Mouse (Mus musculus) gonadal fat pad, adult 2 months (tissue): ENCODE measurements around the gene Sms. TPM values are rescaled to one million over a fixed set of nuclear protein-coding genes. Genes with fewer than 3 reads are reported as not detected.

Experiments
- DNase-seq: peaks from one replicate; pipeline ENCODE4 v3.0.0-alpha.2; 2012; ENCODE audit warnings: low read depth
- polyA plus RNA-seq: library from polyadenylated mRNA; depleted of rRNA; stranded (reverse); fragments of >200 nt; gene quantifications from 2 replicates; pipeline ENCODE4 v1.2.3, GENCODE M21; 2012; rRNA removed

The Sms gene
- polyA plus RNA-seq: 5.2 and 5.7 TPM in 2 replicates

DNA sequence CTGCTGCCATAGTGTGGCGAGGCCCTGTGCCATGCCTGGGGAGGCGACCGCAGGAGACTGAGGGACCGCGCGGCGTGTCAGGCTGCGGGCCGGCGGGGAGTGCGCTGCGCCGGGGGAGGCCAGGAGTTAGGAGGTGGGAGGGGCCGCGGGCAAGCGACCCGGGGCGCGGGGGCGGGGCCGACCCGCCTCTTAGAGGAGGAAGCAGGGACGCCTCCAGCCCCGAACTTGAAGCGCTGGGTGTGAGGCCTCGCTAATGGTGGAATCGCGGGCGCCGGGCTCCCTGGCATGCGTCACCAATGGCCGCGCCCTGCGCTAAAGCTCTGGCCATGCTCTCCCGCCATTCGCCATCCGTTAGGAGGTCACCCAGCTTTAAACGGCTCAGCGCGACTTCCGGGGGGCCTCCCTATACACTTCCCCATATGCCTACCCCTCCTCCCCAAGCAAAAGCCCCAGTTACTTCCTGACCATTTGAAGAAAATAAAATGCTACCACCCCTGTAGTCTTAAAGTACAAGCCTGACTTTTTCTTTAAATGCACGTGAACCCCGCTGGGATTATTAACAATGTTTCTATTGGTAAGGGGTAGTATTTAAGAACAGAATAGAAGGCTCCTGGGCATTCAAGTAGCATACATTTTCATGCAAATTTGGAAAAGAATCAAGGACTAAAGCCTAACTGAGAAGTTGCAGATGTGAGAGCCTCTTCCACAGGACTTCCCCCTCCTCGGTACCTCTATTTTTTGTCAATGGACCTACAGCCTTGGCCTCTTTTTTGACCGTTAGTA lies at the start of gene Sms:
Sms (minus strand) TSS at position 344 of the 783 bp plus-strand sequence.
- DNase-seq: no peak

DNA sequence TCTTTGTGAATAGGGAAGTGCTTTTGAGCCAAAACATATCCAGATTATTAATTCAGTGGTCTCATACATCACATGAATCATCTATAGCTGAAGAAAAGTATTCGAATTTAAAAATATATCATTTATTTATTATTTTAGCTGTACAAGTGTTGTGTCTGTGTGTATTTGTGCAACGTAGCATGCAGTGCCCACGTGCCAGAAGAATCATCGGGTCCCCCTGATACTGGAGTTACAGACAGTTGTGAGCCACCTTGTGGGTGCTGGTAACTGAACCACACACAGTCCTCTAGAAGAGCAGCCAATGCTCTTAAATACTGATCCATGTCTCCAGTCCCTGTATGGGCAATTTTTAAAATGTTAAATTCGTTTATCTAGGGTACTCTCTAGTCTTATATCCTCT lies 14.3 kb upstream of the Sms start:
- DNase-seq: no peak

GRCm38 (mm10) chrX:157504506-157504905 lies 12.4 kb upstream of the Sms start:
- DNase-seq: no peak

GRCm38 (mm10) chrX:157501871-157502270 lies 9.8 kb upstream of the Sms start:
- DNase-seq: no peak

DNA sequence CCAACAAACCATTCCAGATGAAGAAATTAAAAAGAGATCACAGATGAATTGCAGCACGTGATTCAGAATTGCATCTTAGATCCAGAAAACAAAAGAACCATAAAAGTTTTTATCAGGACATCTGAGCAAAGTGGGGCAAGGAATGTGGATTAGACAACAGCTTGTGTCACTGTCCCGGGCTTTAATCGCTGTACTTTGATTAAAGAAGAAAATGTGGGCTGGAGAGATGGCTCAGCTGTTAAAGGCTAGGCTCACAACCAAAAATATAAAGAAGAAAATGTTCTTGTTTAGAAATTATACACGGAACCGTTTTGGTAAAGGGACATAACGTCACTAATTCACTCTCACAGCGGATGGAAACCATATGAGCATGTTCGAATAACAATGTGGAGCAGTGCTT lies 7.9 kb upstream of the Sms start:
- no peak for DNase-seq

- DNase-seq: no peak
Observed at GRCm38 (mm10) chrX:157493159-157493558, 1.1 kb upstream of the Sms start.

DNA sequence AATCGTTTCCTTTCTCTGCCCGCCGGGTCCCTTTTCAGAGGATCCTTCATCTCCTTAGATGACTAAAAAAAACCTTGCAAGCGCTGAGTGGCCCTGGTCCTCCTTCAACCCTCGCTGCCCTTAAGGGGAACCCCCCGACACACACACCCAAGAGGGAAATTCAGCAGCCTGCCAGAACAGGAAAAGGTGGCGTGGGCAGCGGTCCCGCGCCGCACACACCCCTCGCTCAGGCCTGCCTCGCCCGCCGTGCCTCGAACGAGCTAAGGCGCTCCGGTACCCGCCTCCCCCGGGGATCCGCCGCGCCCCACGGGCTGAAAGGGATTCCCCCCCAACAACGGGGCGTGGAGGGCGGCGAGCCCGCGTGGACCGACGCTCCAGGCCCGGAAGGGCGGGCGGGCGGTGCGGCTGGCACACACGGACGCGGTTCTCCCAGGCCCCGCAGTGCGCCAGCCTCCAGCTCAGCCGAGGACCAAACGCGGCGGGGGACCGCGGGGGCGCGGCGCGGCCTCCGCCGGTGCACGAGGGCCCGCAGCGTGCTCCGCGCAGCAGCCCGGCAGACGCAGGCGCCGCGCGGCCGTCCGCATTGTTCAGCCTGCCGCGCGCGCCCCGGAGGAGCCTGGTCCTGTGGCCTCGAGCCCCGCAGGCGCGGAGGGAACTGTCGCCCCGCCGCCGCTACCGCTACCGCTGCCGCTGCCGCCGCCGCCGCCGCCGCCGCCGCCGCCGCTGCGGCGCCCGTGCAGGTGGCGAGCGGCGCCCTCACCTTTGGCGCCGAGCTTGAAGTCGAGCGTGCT lies 747 bp downstream of the Sms start:
- no peak for DNase-seq

- no peak for DNase-seq
Observed at GRCm38 (mm10) chrX:157490769-157491144, 1.3 kb downstream of the Sms start.

GRCm38 (mm10) chrX:157489871-157490721 lies 2.0 kb downstream of the Sms start:
- DNase-seq: no peak

GRCm38 (mm10) chrX:157488831-157489230 lies 3.3 kb downstream of the Sms start:
- DNase-seq: no peak

DNA sequence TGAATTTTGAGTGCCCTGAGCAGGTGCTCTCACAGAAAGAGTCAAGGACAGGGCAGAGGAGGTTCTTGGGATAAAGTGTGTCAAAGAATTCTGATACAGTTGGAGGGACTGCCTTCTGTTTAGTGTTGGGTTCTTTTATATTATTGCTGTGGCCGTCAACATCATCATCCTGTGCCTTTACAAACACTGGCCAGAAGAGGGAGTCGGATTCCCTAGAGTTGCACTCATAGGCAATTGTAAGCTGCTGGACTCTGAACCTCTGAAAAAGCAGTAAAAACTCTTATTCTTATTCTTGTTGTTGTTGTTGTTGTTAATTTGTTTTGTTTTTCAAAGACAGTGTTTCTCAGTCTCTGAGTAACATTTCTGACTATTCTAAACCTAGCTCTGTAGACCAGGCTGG lies 5.3 kb downstream of the Sms start:
- no peak for DNase-seq

DNA sequence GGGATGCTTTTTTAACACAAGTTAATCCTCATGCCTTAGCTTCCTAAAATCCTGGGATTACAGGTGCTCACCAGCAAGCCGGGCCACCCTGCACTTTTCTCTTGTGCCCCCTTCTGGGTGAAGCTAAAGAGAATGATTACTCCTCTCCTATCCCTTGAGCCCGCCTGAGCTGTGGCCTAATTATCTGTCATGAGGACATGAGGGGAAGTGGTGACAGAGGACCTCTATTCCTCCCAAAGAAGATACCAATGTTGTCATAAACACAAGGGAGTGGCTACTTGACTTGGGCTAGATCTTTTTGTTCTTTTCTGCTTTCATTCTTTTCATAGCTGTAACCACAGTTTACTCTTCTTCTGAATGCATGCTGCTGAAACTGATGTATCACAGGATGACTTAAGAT lies 9.2 kb downstream of the Sms start:
- DNase-seq: no peak

- DNase-seq: no peak
Observed at GRCm38 (mm10) chrX:157481860-157482259, 10.2 kb downstream of the Sms start.

DNA sequence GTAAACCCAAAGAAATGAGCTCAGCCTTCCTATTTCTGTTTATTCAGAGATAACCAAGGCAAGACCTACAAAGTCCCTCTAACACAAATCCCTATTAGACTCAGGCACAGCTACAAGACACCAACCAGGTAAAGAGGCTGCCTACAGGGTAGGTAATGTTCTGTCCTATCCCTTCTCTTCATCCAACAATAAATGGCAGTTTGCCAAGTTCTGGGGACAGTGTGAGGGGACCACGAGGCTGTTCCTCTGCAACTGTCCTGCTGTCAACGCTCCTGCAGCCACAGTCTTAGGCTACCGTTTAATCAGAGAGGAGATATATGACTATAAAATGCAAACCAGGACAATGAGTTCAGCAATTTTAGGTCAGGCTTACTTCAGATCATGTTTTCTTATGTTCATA lies 14.8 kb downstream of the Sms start:
- no peak for DNase-seq

GRCm38 (mm10) chrX:157476153-157476810 lies 15.8 kb downstream of the Sms start:
- DNase-seq: no peak

- no peak for DNase-seq
Observed at GRCm38 (mm10) chrX:157471711-157472660, 20.1 kb downstream of the Sms start.

GRCm38 (mm10) chrX:157468795-157469194 lies 23.3 kb downstream of the Sms start:
- DNase-seq: no peak

DNA sequence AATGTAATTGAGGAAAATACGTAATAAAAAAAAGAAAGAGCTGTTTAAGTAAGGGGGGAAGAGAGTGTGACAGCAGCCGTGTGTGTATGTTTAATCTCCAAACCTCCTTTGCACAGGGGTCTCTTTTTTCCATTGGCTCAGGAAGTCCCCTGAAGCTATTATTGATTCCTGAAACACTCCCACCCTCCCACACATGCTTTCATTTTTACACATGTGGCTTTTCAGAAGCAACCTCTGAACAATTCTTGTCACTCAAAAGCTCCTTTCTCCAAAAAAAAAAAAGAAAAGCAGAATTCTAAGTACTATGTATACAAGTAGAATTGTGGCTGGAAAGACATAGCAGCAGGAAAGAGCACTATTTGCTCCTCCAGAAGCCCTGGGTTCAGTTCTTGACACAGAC lies 24.0 kb downstream of the Sms start:
- no peak for DNase-seq

- DNase-seq: no peak
Observed at GRCm38 (mm10) chrX:157465949-157466348, 26.1 kb downstream of the Sms start.

DNA sequence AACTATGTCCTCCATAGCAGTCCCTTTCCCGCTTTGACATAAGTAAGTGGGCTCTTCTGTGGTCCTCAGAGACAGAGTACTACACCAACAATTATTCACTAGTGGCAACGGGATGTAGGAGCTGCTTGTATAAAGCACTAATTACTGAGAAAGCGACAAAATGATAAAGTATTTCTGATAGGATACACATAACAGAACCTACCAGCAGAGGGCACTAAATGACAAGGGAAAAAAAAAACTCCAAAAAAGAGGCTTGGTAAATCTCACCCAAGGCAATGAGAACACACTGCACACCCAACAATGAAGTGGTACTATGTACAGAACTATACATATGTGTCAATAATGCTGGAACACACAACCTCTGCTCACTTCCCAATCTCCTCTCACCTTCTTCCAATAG lies 29.4 kb downstream of the Sms start:
- DNase-seq: no peak

DNA sequence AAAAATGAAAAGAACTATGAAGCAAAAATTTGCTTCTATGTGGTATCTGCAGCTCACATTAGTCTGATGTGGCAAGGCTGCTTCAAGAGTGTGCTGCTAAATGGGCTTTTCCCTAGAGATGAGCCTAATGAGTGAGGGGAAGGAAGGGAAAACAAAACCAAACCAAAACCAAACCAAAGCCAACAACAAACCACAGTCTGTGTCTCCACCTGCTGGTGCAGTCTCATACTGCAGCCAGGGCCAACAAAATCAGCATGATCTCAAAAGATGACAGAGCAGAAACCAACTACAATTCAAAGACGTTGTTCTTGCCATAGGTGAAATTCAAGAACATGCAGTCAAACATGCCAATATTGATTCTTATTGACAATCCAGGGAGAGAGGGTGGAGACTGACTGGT lies 37.7 kb downstream of the Sms start:
- no peak for DNase-seq
